Comparison of ENCODE assay signal across 14 mouse cellular contexts in genomic region chr9:44980242-44980641, GRCm38 (mm10). TPM values are rescaled to one million over a fixed set of nuclear protein-coding genes. Genes with fewer than 3 reads are reported as not detected.
DNase-seq lines count a peak whose midpoint lies in the region.
"Had no signal": no experiment of that assay in that cellular context is flagged by ENCODE, and none has a peak within 500 bp of the region (broad histone marks: within the 10 kb centered on the region; RNA-seq: fewer than 3 reads in every experiment).

TSS of gene Cd3g (minus strand) at chr9:44980431.

- peak; percentile 14 for DNase-seq in lung, postnatal 14 days
- no peak for DNase-seq in lung, postnatal 10 days
- peak; percentile 90 for DNase-seq in induced T-regulatory cell, adult 2 months (ENCODE audit: low read depth)
- DNase-seq in naive thymus-derived CD4-positive, alpha-beta T cell, adult 2 months (ENCODE audit: low read depth): peak; percentile 85
- DNase-seq in thymus, postnatal 4 days: peak; percentile 90
- DNase-seq in limb, embryonic 10.5 days (ENCODE audit: low spot score): no peak
- no peak for DNase-seq in layer of hippocampus, postnatal 36 days
- DNase-seq: cerebellum, adult 18-20 months had no signal

- no peaks in the 10 kb centered on the region for H3K9me3 ChIP-seq in limb, embryonic 10.5 days (replicated peaks)
- H3K9me3 ChIP-seq: forebrain, embryonic 10.5 days had no signal

- no peaks in the 10 kb centered on the region for H3K36me3 ChIP-seq in limb, embryonic 10.5 days
- H3K36me3 ChIP-seq: forebrain, embryonic 10.5 days had no signal

- no peaks in the 10 kb centered on the region for H3K4me1 ChIP-seq in limb, embryonic 10.5 days
- H3K4me1 ChIP-seq: forebrain, embryonic 10.5 days had no signal

- no peaks in the 10 kb centered on the region for H3K27me3 ChIP-seq in limb, embryonic 10.5 days (ENCODE audit: low read depth, poor library complexity, severe bottlenecking)

- H3K4me3 ChIP-seq in limb, embryonic 10.5 days: no peak within 1 kb of the TSS
- H3K4me3 ChIP-seq: forebrain, embryonic 10.5 days had no signal

- 78% methylated on average over 3 of the region's 3 CpGs for WGBS in limb, embryonic 10.5 days

- H3K27ac ChIP-seq in limb, embryonic 10.5 days: no peak within 1 kb of the TSS
- H3K27ac ChIP-seq: forebrain, embryonic 10.5 days had no signal

RNA-seq across cellular contexts. Expression of gene Cd3g, which starts in this region (rescaled TPM):
- not detected in 2 replicates for polyA plus RNA-seq in limb, embryonic 10.5 days (2016; fragmentation: Nextera tagmentation; extraction: Ambion mirVana)
- not detected for total RNA-seq in layer of hippocampus, postnatal 36 days (2021)
- total RNA-seq: gastrocnemius, adult 8-10 months; heart, postnatal 25 days; left cerebral cortex, postnatal 25 days had no signal
- polyA plus RNA-seq: embryonic facial prominence, embryonic 11.5 days; forebrain, embryonic 10.5 days; testis, adult 2 months had no signal

Comparison
In these comparisons a context has a peak if more than half of its experiments do, and no peak if none do; other contexts are left out.
1. DNase-seq: peak in lung, postnatal 14 days (single experiment), induced T-regulatory cell, adult 2 months (single experiment), naive thymus-derived CD4-positive, alpha-beta T cell, adult 2 months (single experiment) and thymus, postnatal 4 days (single experiment); none in lung, postnatal 10 days (single experiment), limb, embryonic 10.5 days (single experiment) and layer of hippocampus, postnatal 36 days (0 of 2).